Mouse (Mus musculus) limb, embryonic 14.5 days (tissue): Measurements from ENCODE around the gene Rapgef4. TPM values are rescaled to one million over a fixed set of nuclear protein-coding genes. Genes with fewer than 3 reads are reported as not detected.

ENCODE experiments used
- ATAC-seq: fragments of 200-750 bp; cut with Nextera tagmentation; 2 replicates; pipeline ENCODE4 v1.8.0; 2017; ENCODE audit warnings: low read depth, moderate number of reproducible peaks, moderate TSS enrichment; ENCODE audit not compliant: low FRiP score
- DNase-seq: peaks from one replicate; pipeline ENCODE4 v3.0.0-alpha.2; 2015; ENCODE audit warnings: low spot score
- H3K27ac ChIP-seq: fragments of 300-500 bp; sonication (generic); replicated peaks from 2 replicates; pipeline ENCODE4 v1.5.1; 2014; ENCODE audit warnings: low read depth, mild to moderate bottlenecking, low read length, moderate library complexity, mixed read lengths
- H3K27me3 ChIP-seq: fragments of 300-500 bp; sonication (generic); 2 replicates; pipeline ENCODE4 v1.6.1; 2014; ENCODE audit warnings: low read length, mixed read lengths; ENCODE audit not compliant: control insufficient read depth, insufficient read depth
- H3K36me3 ChIP-seq: fragments of 300-500 bp; sonication (generic); 2 replicates; pipeline ENCODE4 v1.6.1; 2014; ENCODE audit warnings: mild to moderate bottlenecking, low read length, moderate library complexity, mixed read lengths; ENCODE audit not compliant: control insufficient read depth, insufficient read depth
- H3K4me1 ChIP-seq: fragments of 300-500 bp; sonication (generic); 2 replicates; pipeline ENCODE4 v1.6.1; 2014; ENCODE audit warnings: antibody characterized with exemption, low read length, mixed read lengths; ENCODE audit not compliant: control insufficient read depth, insufficient read depth
- H3K4me2 ChIP-seq: fragments of 300-500 bp; sonication (generic); replicated peaks from 2 replicates; pipeline ENCODE4 v1.6.1; 2014; ENCODE audit warnings: low read depth, mild to moderate bottlenecking, low read length, moderate library complexity; ENCODE audit not compliant: severe bottlenecking
- H3K4me3 ChIP-seq: fragments of 300-500 bp; sonication (generic); replicated peaks from 2 replicates; pipeline ENCODE4 v1.5.1; 2014; ENCODE audit warnings: low read length
- H3K9ac ChIP-seq: fragments of 300-500 bp; sonication (generic); 2 replicates; pipeline ENCODE4 v1.6.1; 2014; ENCODE audit warnings: mild to moderate bottlenecking, low read depth, low read length, moderate library complexity; ENCODE audit not compliant: severe bottlenecking
- H3K9me3 ChIP-seq: fragments of 300-500 bp; sonication (generic); 2 replicates; pipeline ENCODE4 v1.6.1; 2016; ENCODE audit warnings: low read length; ENCODE audit not compliant: control insufficient read depth
- POLR2A ChIP-seq: fragments of 200-500 bp; IDR thresholded peaks from 2 replicates; pipeline ENCODE4 v1.8.0; 2012; ENCODE audit warnings: inconsistent platforms, mild to moderate bottlenecking, moderate library complexity, borderline replicate concordance; ENCODE audit not compliant: insufficient read depth, insufficient read length; ENCODE audit errors: extremely low read depth
- whole genome bisulfite sequencing: fragments of 180-500 bp; shearing (Covaris S2); extraction: QIAGEN DNeasy Blood & Tissue Kit; methylation state at CpG from one replicate; pipeline ENCODE4 v1.1.7; 2014; 5-methylcytosine and 5-hydroxymethylcytosine counted together
- polyA plus RNA-seq, 2 experiments: library from polyadenylated mRNA; depleted of rRNA in 1 of 2; stranded (reverse) in 1 of 2; unstranded in 1 of 2; fragments of >200 nt; fragmentation: Nextera tagmentation in 1 of 2; extraction: Ambion mirVana in 1 of 2; gene quantifications; 2 replicates each; pipeline versions ENCODE4 v1.2.1 to v1.2.3; 2012 to 2014

Rapgef4 gene
- polyA plus RNA-seq, 2 experiments, result 2.2 to 2.3 TPM

- Histone ChIP-seq H3K27me3 (no peaks in the 10 kb centered on the region), H3K4me1 (peaks cover 18% of the 10 kb centered on the region), H3K4me2 (peak overlapping the region; percentile 43), H3K27ac (peak overlapping the region; percentile 33; the same call in 1 of the 2 replicates), H3K9me3 (no peaks in the 10 kb centered on the region), H3K36me3 (no peaks in the 10 kb centered on the region), H3K4me3 (peak overlapping the region; percentile 10; the same call in 1 of the 2 replicates), H3K9ac (0 out of 2 replicates have a peak overlapping the region, but pooled peaks have one; percentile 16)
- DNase-seq, result no peak
- no peak for ATAC-seq
- WGBS, result 22% methylated on average over 14 of the region's 14 CpGs
- TF ChIP-seq POLR2A, result no peak
These were observed 274.0 kb downstream of the Rapgef4 start for GRCm38 (mm10) chr2:72254813-72255582.

GRCm38 (mm10) chr2:72260704-72261103, 279.7 kb downstream of the Rapgef4 start:
- Histone ChIP-seq H3K4me1 (no peaks in the 10 kb centered on the region), H3K4me2 (no peak overlapping the region), H3K4me3 (no peak overlapping the region), H3K36me3 (no peaks in the 10 kb centered on the region), H3K27ac (no peak overlapping the region), H3K9me3 (no peaks in the 10 kb centered on the region), H3K9ac (no peak overlapping the region), H3K27me3 (no peaks in the 10 kb centered on the region)
- WGBS, result 89% methylated on average over 1 of the region's 1 CpGs
- no peak for ATAC-seq
- no peak for DNase-seq
- no peak for TF ChIP-seq POLR2A

- 85% methylated on average over 6 of the region's 6 CpGs for WGBS
These were observed 281.9 kb downstream of the Rapgef4 start for GRCm38 (mm10) chr2:72262814-72263480.

GRCm38 (mm10) chr2:72267390-72267789, 286.4 kb downstream of the Rapgef4 start:
- Histone ChIP-seq H3K9ac (no peak overlapping the region), H3K9me3 (no peaks in the 10 kb centered on the region), H3K4me2 (no peak overlapping the region), H3K36me3 (no peaks in the 10 kb centered on the region), H3K27me3 (no peaks in the 10 kb centered on the region), H3K4me1 (no peaks in the 10 kb centered on the region), H3K4me3 (no peak overlapping the region), H3K27ac (no peak overlapping the region)
- 77% methylated on average over 6 of the region's 6 CpGs for WGBS
- no peak for ATAC-seq
- DNase-seq, result no peak
- no peak for TF ChIP-seq POLR2A

More at GRCm38 (mm10) chr2:72262814-72263480, 281.9 kb downstream of the Rapgef4 start:
- no peaks in the 10 kb centered on the region for H3K4me1 ChIP-seq
- H3K9me3 ChIP-seq, result no peaks in the 10 kb centered on the region
- TF ChIP-seq POLR2A, result no peak
- H3K27me3 ChIP-seq, result no peaks in the 10 kb centered on the region
- H3K4me2 ChIP-seq, result no peak overlapping the region
- H3K27ac ChIP-seq, result no peak overlapping the region
- H3K36me3 ChIP-seq, result no peaks in the 10 kb centered on the region
- ATAC-seq (no peak), DNase-seq (no peak)
- H3K4me3 ChIP-seq, result no peak overlapping the region
- no peak overlapping the region for H3K9ac ChIP-seq

GRCm38 (mm10) chr2:72269651-72270341, 288.8 kb downstream of the Rapgef4 start:
- TF ChIP-seq POLR2A, result no peak
- Histone ChIP-seq H3K4me1 (no peaks in the 10 kb centered on the region), H3K4me2 (no peak overlapping the region), H3K9ac (no peak overlapping the region), H3K36me3 (no peaks in the 10 kb centered on the region), H3K9me3 (no peaks in the 10 kb centered on the region), H3K4me3 (no peak overlapping the region), H3K27ac (no peak overlapping the region), H3K27me3 (no peaks in the 10 kb centered on the region)
- DNase-seq, result no peak
- no peak for ATAC-seq
- 75% methylated on average over 4 of the region's 4 CpGs for WGBS
